Mouse (Mus musculus): ENCODE measurements around the gene Slc30a10.

Gene Slc30a10

GRCm38 (mm10) chr1:185462889-185463288 lies 8.2 kb downstream of the Slc30a10 start:
- DNase-seq (ENCODE audit: low read depth): no peak

GRCm38 (mm10) chr1:185469551-185470021 lies 14.9 kb downstream of the Slc30a10 start:
- no peak for DNase-seq (ENCODE audit: low read depth)

GRCm38 (mm10) chr1:185472025-185472720 lies 17.5 kb downstream of the Slc30a10 start:
- DNase-seq (ENCODE audit: low read depth): no peak

- DNase-seq (ENCODE audit: low read depth): no peak
Measured at GRCm38 (mm10) chr1:185472730-185473129, 18.1 kb downstream of the Slc30a10 start.

GRCm38 (mm10) chr1:185473437-185473836 lies 18.8 kb downstream of the Slc30a10 start:
- no peak for DNase-seq (ENCODE audit: low read depth)

GRCm38 (mm10) chr1:185479861-185480260 lies 25.2 kb downstream of the Slc30a10 start:
- DNase-seq (ENCODE audit: low read depth): no peak

GRCm38 (mm10) chr1:185482001-185482761 lies 27.5 kb downstream of the Slc30a10 start:
- DNase-seq (ENCODE audit: low read depth): peak; percentile 72

GRCm38 (mm10) chr1:185482762-185483161 lies 28.1 kb downstream of the Slc30a10 start:
- DNase-seq (ENCODE audit: low read depth): no peak

- DNase-seq (ENCODE audit: low read depth): no peak
Measured at GRCm38 (mm10) chr1:185483356-185484057, 28.9 kb downstream of the Slc30a10 start.

GRCm38 (mm10) chr1:185484281-185484680 lies 29.6 kb downstream of the Slc30a10 start:
- DNase-seq (ENCODE audit: low read depth): no peak

- no peak for DNase-seq (ENCODE audit: low read depth)
Measured at GRCm38 (mm10) chr1:185489893-185490292, 35.2 kb downstream of the Slc30a10 start.

GRCm38 (mm10) chr1:185490603-185491002 lies 36.0 kb downstream of the Slc30a10 start:
- DNase-seq (ENCODE audit: low read depth): no peak

GRCm38 (mm10) chr1:185493439-185494034 lies 38.9 kb downstream of the Slc30a10 start:
- no peak for DNase-seq (ENCODE audit: low read depth)

- no peak for DNase-seq (ENCODE audit: low read depth)
Measured at GRCm38 (mm10) chr1:185496791-185497460, 42.3 kb downstream of the Slc30a10 start.

GRCm38 (mm10) chr1:185500602-185501001 lies 46.0 kb downstream of the Slc30a10 start:
- DNase-seq (ENCODE audit: low read depth): no peak

- peak; percentile 66 for DNase-seq (ENCODE audit: low read depth)
Measured at GRCm38 (mm10) chr1:185501801-185502340, 47.2 kb downstream of the Slc30a10 start.

- no peak for DNase-seq (ENCODE audit: low read depth)
Measured at GRCm38 (mm10) chr1:185502550-185502949, 47.9 kb downstream of the Slc30a10 start.

GRCm38 (mm10) chr1:185509042-185509441 lies 54.4 kb downstream of the Slc30a10 start:
- DNase-seq (ENCODE audit: low read depth): no peak

- no peak for DNase-seq (ENCODE audit: low read depth)
Measured at GRCm38 (mm10) chr1:185511306-185511705, 56.7 kb downstream of the Slc30a10 start.

- no peak for DNase-seq (ENCODE audit: low read depth)
Measured at GRCm38 (mm10) chr1:185515526-185515979, 60.9 kb downstream of the Slc30a10 start.

GRCm38 (mm10) chr1:185516041-185516440 lies 61.4 kb downstream of the Slc30a10 start:
- no peak for DNase-seq (ENCODE audit: low read depth)

Data from NIH3T3 (cell line).